Mouse (Mus musculus) ES-E14 (cell line): ENCODE measurements around the gene Mup3.

Experiments used
- MAFK ChIP-seq: IDR thresholded peaks from 2 replicates; pipeline ENCODE4 v1.6.1; 2014; ENCODE audit warnings: mild to moderate bottlenecking, low read depth, low read length, inconsistent platforms; ENCODE audit not compliant: insufficient read depth
- ZC3H11A ChIP-seq: IDR thresholded peaks from 2 replicates; pipeline ENCODE4 v1.6.1; 2012; ENCODE audit warnings: low read depth, mild to moderate bottlenecking, inconsistent platforms, low read length, borderline replicate concordance

- TF ChIP-seq MAFK (no peak), ZC3H11A (no peak)
These were observed at the start of gene Mup3 for GRCm38 (mm10) chr4:62087241-62087640.
